ENCODE assay signal across 8 mouse cellular contexts in genomic region chr6:108235680-108236123, GRCm38 (mm10). TPM values are rescaled to one million over a fixed set of nuclear protein-coding genes. Genes with fewer than 3 reads are reported as not detected.
DNase-seq lines count a peak whose midpoint lies in the region; ATAC-seq and TF ChIP-seq lines count a peak whose summit lies in the region.

No protein-coding gene starts in this region.

- H3K4me3 ChIP-seq in lung, embryonic 15.5 days = no peak overlapping the region
- H3K4me3 ChIP-seq in forebrain, embryonic 16.5 days (replicated peaks; ENCODE audit: low read length) = no peak overlapping the region
- H3K4me3 ChIP-seq in stomach, embryonic 14.5 days (ENCODE audit: low read depth, low read length) = no peak overlapping the region
- H3K4me3 ChIP-seq in left cerebral cortex, adult 2 months = no peak overlapping the region

- ATAC-seq in lung, embryonic 15.5 days (ENCODE audit: borderline replicate concordance, extremely low read depth, low FRiP score, low TSS enrichment) = peak; percentile 89
- no peak for ATAC-seq in forebrain, embryonic 16.5 days
- ATAC-seq in stomach, embryonic 14.5 days (ENCODE audit: insufficient number of reproducible peaks, insufficient read depth, low FRiP score, low read depth) = peak; percentile 43; the same call in 1 of the 2 replicates

- no peaks in the 10 kb centered on the region for H3K36me3 ChIP-seq in lung, embryonic 15.5 days
- H3K36me3 ChIP-seq in forebrain, embryonic 16.5 days (ENCODE audit: control insufficient read depth, insufficient read depth) = no peaks in the 10 kb centered on the region
- H3K36me3 ChIP-seq in stomach, embryonic 14.5 days (ENCODE audit: control insufficient read depth, insufficient read depth, low read length) = no peaks in the 10 kb centered on the region

- H3K27me3 ChIP-seq in lung, embryonic 15.5 days = no peaks in the 10 kb centered on the region
- H3K27me3 ChIP-seq in forebrain, embryonic 16.5 days (replicated peaks; ENCODE audit: control insufficient read depth, insufficient read depth, low read length) = no peaks in the 10 kb centered on the region
- H3K27me3 ChIP-seq in stomach, embryonic 14.5 days (ENCODE audit: control insufficient read depth, insufficient read depth, low read length) = no peaks in the 10 kb centered on the region

- peaks cover 52% of the 10 kb centered on the region for H3K4me1 ChIP-seq in lung, embryonic 15.5 days
- H3K4me1 ChIP-seq in forebrain, embryonic 16.5 days (replicated peaks; ENCODE audit: control insufficient read depth, insufficient read depth, low read length) = peaks cover 33% of the 10 kb centered on the region
- H3K4me1 ChIP-seq in stomach, embryonic 14.5 days (ENCODE audit: control insufficient read depth, insufficient read depth, low read length) = peaks cover 10% of the 10 kb centered on the region; the same call in 1 of the 2 replicates

- H3K9ac ChIP-seq in lung, embryonic 15.5 days = no peak overlapping the region; the same call in 1 of the 2 replicates
- no peak overlapping the region for H3K9ac ChIP-seq in forebrain, embryonic 16.5 days (replicated peaks; ENCODE audit: low read depth, low read length)
- H3K9ac ChIP-seq in stomach, embryonic 14.5 days (replicated peaks; ENCODE audit: low read depth, low read length) = no peak overlapping the region

- TF ChIP-seq CTCF in left cerebral cortex, adult 2 months (IDR thresholded peaks at IDR 0.05) = no peak

- H3K9me3 ChIP-seq in lung, embryonic 15.5 days = no peaks in the 10 kb centered on the region
- no peaks in the 10 kb centered on the region for H3K9me3 ChIP-seq in forebrain, embryonic 16.5 days (ENCODE audit: control insufficient read depth, low read length)
- no peaks in the 10 kb centered on the region for H3K9me3 ChIP-seq in stomach, embryonic 14.5 days (ENCODE audit: control insufficient read depth, low read depth, low read length)

- intact Hi-C loops in left cerebral cortex, adult 2 months (cut with DNase I) = no loop called here

- peak overlapping the region; percentile 22 for H3K4me2 ChIP-seq in lung, embryonic 15.5 days
- H3K4me2 ChIP-seq in forebrain, embryonic 16.5 days (ENCODE audit: low read length) = no peak overlapping the region
- no peak overlapping the region for H3K4me2 ChIP-seq in stomach, embryonic 14.5 days (replicated peaks; ENCODE audit: low read depth, low read length)

- peak overlapping the region; percentile 80 for H3K27ac ChIP-seq in lung, embryonic 15.5 days
- H3K27ac ChIP-seq in forebrain, embryonic 16.5 days (ENCODE audit: low read length) = peak overlapping the region; percentile 92
- peak overlapping the region; percentile 64 for H3K27ac ChIP-seq in stomach, embryonic 14.5 days (ENCODE audit: low read length)
- no peak overlapping the region; the same call in 1 of the 2 replicates for H3K27ac ChIP-seq in left cerebral cortex, adult 2 months

- DNase-seq in lung, postnatal 25 days (ENCODE audit: low spot score) = no peak
- peak; percentile 60 for DNase-seq in kidney, adult 9 months
- DNase-seq in urinary bladder, postnatal 14 days (ENCODE audit: low spot score) = no peak
- no peak for DNase-seq in layer of hippocampus, adult 9-11 months
- no peak for DNase-seq in left cerebral cortex, adult 2 months (ENCODE audit: extremely low spot score in 1 of 2, low spot score in 2 of 2)

- 16% methylated on average over 13 of the region's 13 CpGs for WGBS in lung, embryonic 15.5 days
- WGBS in forebrain, embryonic 16.5 days = 44% methylated on average over 13 of the region's 13 CpGs
- 25% methylated on average over 13 of the region's 13 CpGs for WGBS in stomach, embryonic 14.5 days

RNA-seq across cellular contexts. Expression of gene Itpr1, which starts 22.8 kb away (rescaled TPM):
- polyA plus RNA-seq in lung, embryonic 15.5 days (2015; fragmentation: Nextera tagmentation; extraction: Ambion mirVana) = 12.7 and 14.9 TPM in 2 replicates
- 15.0 and 18.2 TPM in 2 replicates for polyA plus RNA-seq in forebrain, embryonic 16.5 days (2015; fragmentation: Nextera tagmentation; extraction: Ambion mirVana)
- 13.4 and 13.5 TPM in 2 replicates for polyA plus RNA-seq in stomach, embryonic 14.5 days (2014; fragmentation: Nextera tagmentation; extraction: Ambion mirVana)
- total RNA-seq in left cerebral cortex, adult 2 months (2021) = 100 to 1,000 TPM; 459 to 480 TPM

RNA-seq across cellular contexts. Expression of gene Sumf1, which starts 50.3 kb away (rescaled TPM):
- 29.7 and 30.0 TPM in 2 replicates for polyA plus RNA-seq in lung, embryonic 15.5 days (2015; fragmentation: Nextera tagmentation; extraction: Ambion mirVana)
- polyA plus RNA-seq in forebrain, embryonic 16.5 days (2015; fragmentation: Nextera tagmentation; extraction: Ambion mirVana) = 11.7 and 12.0 TPM in 2 replicates
- polyA plus RNA-seq in stomach, embryonic 14.5 days (2014; fragmentation: Nextera tagmentation; extraction: Ambion mirVana) = 23.6 and 23.9 TPM in 2 replicates
- total RNA-seq in left cerebral cortex, adult 2 months (2021) = 10 to 100 TPM; 22.4 to 24.1 TPM
